Mouse (Mus musculus) spleen, postnatal 4 days (tissue): Measurements from ENCODE around the gene Sufu.
A peak's percentile ranks its signal among the peaks of the same experiment; 100 is the strongest.

ENCODE experiments used
- DNase-seq, 2 experiments: peaks; one replicate each; pipeline ENCODE4 v3.0.0; 2022; ENCODE audit warnings: low spot score in 2 of 2

Gene Sufu

DNA sequence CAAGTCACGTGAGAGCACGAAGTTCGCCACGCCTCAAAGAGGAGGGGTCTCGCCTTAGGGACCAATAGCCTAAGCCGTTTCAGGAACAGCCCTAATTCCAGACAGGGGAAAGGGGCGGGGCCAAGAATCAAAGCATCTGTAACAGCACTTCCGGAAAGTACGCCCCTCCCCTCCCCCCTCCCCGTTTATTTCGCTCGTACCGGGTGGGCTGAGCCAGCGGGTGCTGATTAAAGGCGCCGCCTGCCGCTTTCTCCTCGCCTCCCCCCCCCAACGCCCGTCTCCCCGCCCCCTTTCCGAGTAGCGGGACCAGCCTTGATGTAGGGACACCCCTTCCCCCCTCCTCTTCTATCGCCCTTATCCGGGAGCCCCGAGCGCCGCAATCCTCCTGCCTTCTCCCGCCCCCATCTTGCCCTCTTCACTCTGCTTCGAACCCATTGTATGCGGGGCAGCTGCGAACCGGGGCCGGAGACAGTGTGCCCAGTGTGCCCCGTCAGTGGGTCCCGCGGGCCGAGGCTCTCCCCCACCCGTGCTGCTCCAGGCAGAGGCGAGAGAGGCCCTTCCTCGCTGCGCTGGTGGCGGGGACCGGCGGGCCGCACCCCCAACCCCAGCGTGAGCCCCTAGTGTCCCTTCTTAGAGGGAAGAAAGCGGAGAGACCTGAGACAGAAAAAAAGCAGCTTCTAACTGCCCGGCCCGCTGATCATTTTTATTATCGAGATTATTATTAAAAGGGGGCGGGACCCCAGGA lies 103.3 kb downstream of the Sufu start:
- peak; percentile 94 for DNase-seq

DNA sequence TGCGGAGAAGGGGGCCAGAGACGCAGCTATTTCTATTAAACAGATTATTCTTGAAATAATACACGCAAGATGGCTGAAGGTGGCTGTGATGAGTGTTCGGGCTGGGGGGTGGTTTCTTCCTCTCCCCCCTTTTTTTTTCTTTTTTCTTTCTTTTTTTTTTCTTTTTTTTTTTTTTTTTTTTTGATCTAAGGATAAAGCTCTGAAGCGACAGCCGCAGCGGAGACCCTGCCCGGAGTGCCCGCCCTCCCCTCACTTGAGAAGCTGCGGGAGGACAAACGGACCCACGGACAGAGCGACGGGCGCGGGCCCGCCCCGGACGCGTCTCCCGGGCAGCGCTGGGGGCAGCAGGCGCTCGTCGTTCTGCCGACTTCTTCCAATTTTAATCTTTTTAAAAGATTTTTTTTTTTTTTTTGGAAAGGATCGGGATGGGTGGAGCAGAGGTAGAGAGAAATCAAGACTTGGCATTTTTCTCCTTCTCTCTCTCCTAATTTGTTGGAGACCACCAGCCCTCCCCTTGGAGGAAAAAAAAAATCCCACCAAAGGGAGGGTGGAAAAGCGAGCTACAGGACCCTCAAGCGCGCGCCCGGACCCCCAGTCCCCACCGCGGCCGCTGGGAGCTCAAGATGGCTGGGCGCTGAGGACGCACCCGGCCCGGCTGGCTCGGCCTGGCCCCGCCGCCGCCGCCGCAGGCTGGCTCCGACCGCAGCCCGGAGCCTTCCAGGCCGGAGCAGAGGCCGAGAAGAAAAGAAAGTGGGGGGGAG lies 104.1 kb downstream of the Sufu start:
- DNase-seq: peak; percentile 52 to 82

DNA sequence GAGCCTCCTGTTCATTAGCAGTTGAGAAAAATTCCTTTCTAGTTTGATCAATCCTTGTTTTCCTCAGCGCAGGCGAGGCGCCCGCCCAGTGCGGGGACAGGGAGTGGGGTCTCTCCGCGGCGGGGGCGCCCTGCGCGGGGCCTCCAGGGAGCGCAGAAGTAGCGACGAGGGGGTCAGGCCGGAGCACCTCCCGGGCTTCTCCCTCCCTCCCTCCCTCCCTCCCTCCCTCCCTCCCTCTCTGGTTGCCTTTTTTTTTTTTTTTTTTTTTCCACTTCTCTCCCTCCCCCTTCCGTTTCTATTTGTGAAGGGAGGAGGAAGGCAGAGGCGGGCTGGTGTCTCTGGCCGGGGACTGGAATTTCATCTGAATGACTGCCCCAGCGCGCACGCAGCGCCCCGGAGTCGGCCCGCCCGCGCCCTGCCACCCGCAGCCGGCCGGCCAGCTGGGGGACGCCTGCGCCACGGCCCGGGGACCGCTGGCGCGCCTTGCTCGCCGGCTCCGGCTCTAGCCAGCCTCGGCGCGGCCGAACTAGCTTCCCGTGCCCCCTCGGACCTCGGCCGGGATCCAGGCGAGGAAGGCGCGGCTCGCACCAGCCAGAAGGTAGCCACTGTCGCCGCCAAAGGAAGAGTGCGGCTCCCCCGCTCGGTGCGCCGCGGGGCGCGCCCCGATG lies 104.8 kb downstream of the Sufu start, which contains the start of gene Trim8:
Trim8 (plus strand) TSS at position 302 of the 668 bp plus-strand sequence.
- peak; percentile 67 to 87 for DNase-seq

DNA sequence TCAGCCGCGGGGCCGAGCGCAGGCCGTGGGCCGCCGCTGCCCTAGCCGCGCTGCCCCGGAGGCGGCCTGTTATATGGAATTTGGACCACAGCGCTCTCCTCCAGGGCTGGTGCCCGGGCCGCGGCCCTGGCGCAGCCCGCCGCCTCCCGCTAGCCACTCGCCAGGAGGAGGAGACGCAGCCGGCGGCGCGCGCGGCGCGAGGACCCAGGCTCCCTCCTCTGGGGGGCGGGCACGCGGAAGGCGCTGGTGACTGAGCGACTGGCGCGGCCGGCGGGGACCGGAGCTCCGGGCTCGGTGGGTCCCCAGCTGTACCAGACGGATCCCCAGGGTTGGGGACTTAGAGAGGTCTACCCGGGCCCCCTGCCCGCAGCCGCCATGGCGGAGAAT lies 105.4 kb downstream of the Sufu start:
- peak; percentile 83 to 91 for DNase-seq

DNA sequence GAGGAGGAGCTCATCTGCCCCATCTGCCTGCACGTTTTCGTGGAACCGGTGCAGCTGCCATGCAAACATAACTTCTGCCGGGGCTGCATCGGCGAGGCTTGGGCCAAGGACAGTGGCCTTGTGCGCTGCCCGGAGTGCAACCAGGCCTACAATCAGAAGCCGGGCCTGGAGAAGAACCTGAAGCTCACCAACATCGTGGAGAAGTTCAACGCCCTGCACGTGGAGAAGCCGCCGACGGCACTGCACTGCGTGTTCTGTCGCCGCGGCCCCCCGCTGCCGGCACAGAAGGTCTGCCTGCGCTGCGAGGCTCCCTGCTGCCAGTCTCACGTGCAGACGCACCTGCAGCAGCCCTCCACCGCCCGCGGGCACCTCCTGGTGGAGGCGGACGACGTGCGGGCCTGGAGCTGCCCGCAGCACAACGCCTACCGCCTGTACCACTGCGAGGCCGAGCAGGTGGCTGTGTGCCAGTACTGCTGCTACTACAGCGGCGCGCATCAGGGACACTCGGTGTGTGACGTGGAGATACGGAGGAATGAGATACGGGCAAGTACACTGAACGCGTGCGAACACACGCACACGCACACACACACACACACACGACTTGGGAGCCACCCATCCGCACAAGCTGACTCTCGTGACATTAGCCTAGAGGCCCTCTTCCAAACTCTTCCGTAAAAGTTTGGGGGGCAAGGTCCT lies 105.9 kb downstream of the Sufu start:
- DNase-seq: peak; percentile 89 to 94

DNA sequence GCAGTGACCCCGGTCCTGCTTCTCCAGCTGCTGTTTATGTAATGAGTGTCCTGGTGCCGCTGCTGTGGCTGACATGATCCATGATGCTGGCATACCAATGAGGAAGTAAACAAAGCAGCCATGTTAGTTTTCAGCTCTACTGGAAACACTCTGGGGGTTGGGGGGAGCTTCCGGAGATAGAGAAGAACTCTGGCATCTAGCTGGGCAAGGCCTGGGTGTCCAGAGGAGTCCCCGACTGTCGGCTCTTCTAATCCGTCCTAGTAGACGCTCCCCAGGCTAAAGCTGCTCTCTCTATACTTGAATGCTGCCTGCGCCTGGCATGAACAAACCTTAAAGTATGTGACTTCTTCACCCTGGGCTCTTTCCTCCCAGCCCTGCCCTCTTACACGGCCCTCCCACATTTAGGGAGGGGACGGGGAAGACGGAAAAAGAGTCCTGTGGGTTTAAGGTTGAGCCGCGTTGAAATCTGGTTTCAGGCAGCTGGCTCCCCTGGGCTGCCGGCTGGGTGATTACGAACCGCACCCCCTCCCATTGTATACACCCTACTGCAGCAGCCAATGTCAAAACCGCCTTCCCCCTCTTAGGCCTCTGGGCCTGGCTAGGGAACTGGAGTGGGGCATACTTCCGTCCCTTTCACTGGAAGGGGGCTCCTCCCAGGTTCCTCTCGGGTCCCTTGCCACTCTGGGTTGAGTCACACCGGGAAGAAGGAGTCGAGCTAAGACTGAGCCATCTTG lies 106.8 kb downstream of the Sufu start:
- DNase-seq: peak; percentile 83 to 87

DNA sequence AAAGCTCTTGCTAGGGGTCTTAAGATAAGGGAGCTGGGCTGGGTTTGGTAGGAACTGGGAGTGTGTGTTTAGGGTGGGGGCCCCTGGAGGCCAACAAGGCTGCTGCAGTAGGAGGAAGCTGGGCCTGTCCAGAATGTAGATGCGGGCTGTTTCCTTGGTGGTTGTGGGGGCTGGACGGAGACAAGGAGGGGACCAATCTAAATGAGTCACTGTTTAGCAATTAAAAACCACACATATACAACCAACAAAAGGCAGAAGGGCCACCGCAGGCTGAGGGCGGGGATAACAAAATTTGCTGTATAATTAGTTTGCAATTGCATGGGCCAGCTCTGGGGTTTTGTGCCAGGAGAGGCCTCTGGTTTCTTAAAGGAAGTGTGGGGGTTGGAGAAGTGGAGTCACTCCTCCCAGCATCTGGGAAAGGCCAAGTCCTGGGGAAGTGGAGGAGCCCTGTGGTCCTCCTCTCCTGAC lies 107.4 kb downstream of the Sufu start:
- DNase-seq: peak in 1 of 2 experiments; percentile 67

DNA sequence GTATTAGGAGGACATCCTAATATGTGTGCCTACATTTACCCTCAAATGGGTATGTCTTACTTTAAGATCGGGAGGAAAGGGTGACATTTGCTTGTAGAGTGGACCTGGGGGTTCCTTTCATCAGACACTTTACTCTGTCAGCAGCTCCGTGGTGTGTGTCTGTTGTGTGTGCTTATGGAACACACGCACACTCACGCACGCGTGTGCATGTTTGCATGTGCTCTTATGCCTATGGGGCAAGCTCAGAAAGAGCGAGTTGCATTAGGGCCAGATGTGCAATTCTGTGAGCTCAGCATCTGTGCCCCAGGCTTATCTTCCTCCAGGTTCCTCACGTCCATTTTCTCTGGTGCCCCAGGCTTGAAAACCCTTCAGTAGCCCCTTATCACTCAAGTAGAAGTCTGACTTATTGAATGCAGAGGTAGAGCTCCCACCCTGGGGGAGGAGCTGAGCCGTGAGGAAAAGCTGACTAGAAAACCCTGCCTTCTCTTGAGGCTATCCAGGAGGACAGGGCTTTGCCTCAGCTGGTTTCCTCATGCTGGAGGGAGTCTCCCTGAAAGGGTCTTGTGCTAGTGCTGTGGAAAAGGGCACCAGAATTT lies 108.2 kb downstream of the Sufu start:
- no peak for DNase-seq

DNA sequence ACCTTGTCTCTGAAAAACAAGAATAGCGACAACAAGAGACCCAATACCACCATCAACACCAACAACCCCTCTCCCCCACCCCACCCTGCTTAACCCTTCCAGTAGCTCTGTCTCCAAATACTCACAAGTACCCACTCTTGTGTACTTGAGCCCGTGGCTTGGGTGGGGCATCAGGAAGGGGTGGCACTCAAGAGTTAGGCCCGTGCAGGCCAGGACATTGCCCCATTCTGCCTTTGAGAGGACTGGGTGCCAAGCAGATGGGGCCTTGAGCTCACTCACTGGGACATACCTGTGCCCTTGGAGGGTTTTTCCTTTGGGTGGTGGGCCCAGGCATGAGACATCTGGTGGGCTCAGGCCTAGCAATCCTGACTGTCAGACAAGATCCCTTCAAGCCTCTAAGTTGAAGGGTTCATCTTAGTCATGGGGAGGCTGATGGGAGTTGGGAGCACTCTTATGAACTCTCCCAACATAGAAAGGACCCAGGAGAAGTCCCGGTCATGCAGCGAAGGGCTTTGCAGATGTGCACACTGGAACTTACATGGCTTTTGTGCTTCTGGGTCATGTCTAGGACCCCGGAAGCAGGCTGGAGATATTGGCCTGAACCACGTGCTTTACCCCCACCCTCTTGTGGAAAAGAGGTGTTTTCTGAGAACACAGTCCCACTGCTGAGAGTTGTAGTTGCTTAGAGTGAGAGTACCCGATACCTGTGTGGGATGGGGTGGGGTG lies 109.1 kb downstream of the Sufu start:
- no peak for DNase-seq

DNA sequence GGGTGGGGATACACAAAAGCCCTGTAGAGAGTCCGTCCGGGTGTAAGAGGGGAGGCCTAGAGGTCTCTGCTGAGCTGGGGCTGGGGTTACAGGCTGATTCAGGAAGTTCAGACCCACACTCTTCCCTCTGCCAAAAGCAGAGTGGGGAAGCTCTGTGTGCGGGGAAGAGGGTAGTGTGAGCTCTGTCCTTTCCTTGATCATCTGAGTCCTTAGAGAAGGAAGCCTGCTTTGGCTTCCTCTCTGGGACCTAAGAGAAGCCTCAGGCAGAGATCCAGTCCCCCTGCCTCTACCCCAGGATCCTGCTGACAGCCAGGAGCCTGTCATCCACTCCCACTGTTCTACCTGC lies 109.6 kb downstream of the Sufu start:
- DNase-seq: no peak

DNA sequence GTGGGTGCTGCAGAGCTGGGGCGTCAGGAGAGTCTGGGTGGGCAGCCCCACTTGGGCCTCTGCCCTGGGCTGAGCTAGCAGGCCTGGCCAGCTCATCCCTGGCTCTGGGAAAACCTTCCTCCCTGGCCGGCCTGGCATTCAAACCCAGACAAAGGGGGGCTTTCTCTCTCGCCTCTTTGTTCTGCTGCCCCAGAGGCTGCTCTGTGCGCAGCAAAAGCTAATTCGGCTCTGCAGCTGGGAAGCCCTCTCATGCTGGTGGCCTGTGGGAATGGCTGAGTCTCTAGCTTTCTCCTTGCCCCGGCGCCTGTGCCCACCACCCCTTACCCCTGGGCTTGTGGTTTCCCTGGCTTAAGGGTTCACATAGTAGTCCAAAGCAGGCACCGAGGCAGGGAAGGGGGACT lies 110.5 kb downstream of the Sufu start:
- DNase-seq: no peak

DNA sequence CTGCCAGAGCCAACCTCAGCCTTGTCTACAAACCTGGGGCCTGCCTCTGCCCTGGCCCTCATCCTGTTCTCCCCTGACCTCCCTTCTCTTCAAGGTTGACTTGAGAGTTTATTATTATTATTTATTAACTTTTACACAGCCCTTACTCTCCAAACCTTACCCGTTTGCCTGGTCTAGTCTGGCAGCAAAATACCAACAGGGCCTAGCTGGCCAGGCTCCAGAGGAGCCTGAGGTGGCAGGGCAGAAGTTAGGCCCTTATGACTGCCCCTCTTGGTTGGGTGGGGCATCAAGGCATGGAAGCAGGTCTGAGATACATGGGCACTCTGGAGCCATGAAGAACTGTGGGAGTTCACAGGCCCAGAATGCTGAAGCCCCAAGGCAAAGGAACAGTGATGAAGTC lies 111.1 kb downstream of the Sufu start:
- DNase-seq: no peak

DNA sequence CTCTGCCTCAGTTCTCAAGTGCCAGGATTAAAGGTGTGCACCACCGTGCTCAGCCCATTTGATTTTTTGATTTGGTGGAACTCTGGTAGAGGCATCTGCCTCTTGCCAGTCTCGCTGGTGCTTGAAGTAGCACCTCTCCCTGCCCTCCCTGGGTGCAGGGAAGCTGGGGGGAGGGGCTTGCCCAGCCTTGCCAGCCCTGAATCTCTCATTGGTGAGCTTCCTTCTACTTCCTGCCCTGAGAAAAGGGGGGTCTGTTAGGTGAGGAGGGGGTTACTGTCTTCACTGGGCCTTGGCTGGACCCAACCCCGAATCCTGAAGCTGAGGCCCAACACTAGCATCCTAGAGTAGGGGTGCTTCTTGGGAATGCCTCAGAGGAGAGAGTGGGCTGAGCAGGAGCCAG lies 112.0 kb downstream of the Sufu start:
- DNase-seq: no peak

DNA sequence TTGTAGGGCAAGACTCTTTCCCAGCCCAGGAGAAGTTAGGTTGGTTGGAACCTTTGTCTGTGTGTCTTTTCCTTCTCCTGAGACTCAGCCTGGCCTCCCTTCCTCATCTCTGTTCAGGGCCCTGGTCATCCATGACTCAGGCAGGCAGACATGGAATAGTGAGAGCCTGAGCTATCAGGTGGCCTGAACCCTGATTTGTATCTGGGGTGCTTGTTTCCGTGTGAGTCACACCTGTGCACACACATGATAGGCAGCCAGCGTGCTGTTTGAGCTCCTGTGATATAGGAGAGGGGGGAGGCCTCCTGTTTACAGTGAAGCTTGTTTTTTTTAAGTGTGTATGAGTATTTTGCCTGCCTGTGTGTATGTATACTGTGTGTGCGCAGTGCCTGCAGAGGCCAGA lies 112.5 kb downstream of the Sufu start:
- DNase-seq: no peak

DNA sequence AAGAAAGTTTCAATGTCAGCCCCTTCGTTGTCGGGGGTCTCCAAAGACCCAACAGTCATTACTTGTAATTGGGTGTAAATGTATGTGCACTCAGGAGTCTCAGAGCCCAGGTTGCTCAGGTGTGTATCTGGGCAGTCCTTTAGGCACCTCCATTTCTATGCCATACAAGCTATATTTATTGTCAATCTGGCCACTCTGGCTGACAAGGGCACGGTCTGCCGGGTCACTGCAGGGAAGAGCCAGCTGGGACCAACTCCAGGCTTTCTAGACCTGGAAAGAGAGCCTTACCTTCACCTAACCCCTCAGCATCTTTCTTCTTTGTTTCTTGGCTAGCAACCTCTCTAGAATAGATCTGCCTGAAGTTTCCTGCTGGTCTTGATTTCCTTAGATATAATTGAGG lies 113.0 kb downstream of the Sufu start:
- DNase-seq: no peak

DNA sequence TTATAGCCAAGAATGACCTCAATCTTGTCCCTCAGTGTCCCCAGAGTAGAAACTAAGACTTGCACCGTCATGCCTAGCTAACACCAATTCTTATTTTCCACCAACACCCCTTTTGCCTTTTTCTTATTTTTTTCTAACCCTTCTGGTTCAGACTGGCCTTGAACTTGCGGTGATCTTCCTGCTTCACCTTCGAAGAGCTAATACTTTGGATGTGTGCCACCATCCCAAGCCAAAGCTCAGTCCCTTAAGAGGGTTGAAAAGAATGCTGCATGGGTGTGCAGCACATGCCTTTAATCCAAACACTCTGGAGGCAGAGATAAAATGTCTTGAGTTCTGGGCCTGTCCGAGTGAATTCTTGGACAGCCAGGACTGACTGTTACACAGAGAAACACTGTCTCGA lies 113.7 kb downstream of the Sufu start:
- DNase-seq: no peak

DNA sequence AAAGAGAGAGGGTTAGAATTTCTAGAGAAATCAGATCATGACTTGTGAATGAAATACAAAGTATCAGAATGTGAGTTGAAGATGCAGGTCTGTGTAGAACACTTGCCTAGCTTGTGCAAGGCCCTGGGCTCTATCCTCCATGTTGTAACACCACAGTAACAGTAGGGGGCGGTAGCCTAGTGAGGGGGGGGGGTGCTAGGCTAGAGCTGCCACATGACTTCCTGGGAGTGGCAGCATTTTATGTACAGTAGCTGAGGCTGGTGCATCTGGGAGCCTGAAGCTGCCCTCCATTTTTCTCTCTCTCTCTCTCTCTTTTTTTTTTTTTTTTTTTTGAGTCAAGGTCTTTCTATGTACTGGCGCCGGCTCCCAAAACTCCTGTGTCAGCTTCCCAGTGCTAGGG lies 114.1 kb downstream of the Sufu start:
- no peak for DNase-seq

DNA sequence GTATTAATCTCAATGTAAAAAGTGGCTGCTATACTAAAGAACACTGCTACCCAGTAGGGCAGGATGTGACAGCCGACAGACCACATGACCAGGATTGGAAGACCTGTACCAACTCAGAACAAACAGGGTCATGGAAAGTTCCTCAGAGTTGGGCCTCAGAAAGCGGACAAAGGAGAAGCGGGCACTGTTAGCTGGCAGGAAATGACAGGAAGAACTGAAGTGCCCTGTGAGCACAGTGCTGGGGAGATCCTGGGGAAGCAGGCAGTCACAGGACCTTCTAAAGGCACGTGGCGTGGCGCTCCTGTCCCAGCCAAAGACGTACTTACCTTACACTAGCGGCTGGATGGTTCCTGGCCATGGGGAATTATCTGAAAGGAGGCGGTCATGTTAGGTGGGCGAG lies 114.6 kb downstream of the Sufu start:
- DNase-seq: no peak

DNA sequence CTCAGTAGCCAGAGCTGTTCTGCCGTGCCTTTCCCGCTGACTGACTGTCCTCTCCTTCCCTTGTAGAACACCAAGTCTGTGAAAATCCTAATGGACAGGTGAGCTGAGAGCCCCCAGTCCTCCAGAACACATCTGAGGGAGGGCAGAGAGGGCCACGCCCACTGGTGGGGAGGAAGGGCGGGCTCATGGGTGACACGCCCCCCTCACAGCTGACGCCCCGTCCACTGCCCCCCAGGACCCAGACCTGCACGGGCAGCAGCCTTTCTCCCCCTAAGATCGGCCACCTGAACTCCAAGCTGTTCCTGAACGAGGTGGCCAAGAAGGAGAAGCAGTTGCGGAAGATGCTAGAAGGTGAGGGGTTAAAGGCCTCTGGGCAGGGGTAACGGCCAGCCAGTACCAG lies 117.7 kb downstream of the Sufu start:
- DNase-seq: no peak

DNA sequence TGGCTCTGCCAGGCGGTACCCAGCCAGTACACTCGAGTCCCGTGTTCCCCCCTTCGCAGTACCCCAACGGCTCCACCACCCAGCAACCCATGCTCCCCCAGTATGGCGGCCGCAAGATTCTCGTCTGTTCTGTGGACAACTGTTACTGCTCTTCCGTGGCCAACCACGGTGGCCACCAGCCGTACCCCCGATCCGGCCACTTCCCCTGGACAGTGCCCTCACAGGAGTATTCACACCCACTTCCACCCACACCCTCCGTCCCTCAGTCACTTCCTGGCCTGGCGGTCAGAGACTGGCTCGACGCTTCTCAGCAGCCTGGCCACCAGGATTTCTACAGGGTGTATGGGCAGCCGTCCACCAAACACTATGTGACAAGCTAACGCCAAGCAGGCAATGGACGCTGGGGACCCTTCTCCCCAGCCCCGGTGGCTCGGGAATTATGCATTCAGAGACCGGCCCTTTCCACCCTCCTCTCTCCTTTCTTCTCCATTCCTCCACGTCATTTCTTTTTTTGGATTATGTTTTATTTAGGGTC lies 118.7 kb downstream of the Sufu start:
- DNase-seq: no peak
